Mouse (Mus musculus) small intestine, adult 2 months (tissue): ENCODE data around the gene Cdh15. TPM values are rescaled to one million over a fixed set of nuclear protein-coding genes. Genes with fewer than 3 reads are reported as not detected.

Experiments
- H3K27ac ChIP-seq: fragments of 200-500 bp; 2 replicates; pipeline ENCODE4 v1.5.1; 2012; ENCODE audit warnings: low read depth, low read length, control low read depth, inconsistent platforms; ENCODE audit not compliant: insufficient read depth
- H3K27me3 ChIP-seq: fragments of 200-500 bp; 2 replicates; pipeline ENCODE4 v1.6.1; 2012; ENCODE audit warnings: mild to moderate bottlenecking, moderate library complexity, low read length, inconsistent platforms; ENCODE audit not compliant: control insufficient read depth, insufficient read depth
- H3K36me3 ChIP-seq: fragments of 200-500 bp; 2 replicates; pipeline ENCODE4 v1.6.1; 2012; ENCODE audit warnings: mild to moderate bottlenecking, low read length, control low read depth, inconsistent platforms; ENCODE audit not compliant: control insufficient read depth, insufficient read depth
- H3K4me1 ChIP-seq: fragments of 200-500 bp; 2 replicates; pipeline ENCODE4 v1.6.1; 2012; ENCODE audit warnings: low read length, inconsistent platforms, mixed read lengths; ENCODE audit not compliant: control insufficient read depth, insufficient read depth, insufficient read length
- H3K4me3 ChIP-seq: fragments of 200-500 bp; 2 replicates; pipeline ENCODE4 v1.5.1; 2012; ENCODE audit warnings: low read depth, mild to moderate bottlenecking, control low read depth, inconsistent platforms, low read length, moderate library complexity
- CTCF ChIP-seq: fragments of 200-500 bp; IDR thresholded peaks from 2 replicates; pipeline ENCODE4 v1.5.1; 2012; ENCODE audit warnings: low read depth, mild to moderate bottlenecking, control low read depth, inconsistent platforms, low read length, moderate library complexity, mixed read lengths; ENCODE audit not compliant: insufficient replicate concordance, insufficient read length; ENCODE audit errors: extremely low read depth
- POLR2A ChIP-seq: fragments of 200-500 bp; IDR thresholded peaks from 2 replicates; pipeline ENCODE4 v1.6.1; 2012; ENCODE audit warnings: low read depth, mild to moderate bottlenecking, control low read depth, inconsistent platforms, low read length, moderate library complexity
- WGBS: fragments of 180-500 bp; shearing (Covaris S2); methylation state at CpG from one replicate; pipeline ENCODE4 v1.1.7; 2018; 5-methylcytosine and 5-hydroxymethylcytosine counted together
- polyA plus RNA-seq: library from polyadenylated mRNA; depleted of rRNA; stranded (reverse); fragments of >200 nt; gene quantifications from 2 replicates; pipeline ENCODE4 v1.2.3, GENCODE M21; 2012; rRNA removed

Cdh15 gene
- polyA plus RNA-seq, 1 experiment = not detected

DNA sequence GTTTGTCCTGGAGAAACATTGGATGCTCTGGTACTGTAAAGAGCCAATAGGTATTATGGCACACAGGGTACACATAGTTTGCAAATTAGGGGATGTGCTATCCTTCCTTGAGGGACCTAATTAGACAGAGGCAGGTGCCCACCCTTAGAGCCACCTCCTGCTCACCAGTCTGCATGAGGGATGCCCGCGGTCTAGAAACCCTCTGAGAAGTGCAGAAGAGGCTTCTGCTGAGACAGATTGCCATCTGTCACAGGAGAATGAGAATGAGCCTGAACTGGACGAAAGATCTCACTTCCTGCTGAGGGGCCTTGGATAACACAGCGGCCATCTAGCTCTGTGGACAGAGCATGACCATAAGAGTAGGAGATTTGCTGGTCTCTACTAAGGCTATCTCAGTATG lies 65.1 kb downstream of the Cdh15 start:
- TF ChIP-seq CTCF = no peak
- no peak for TF ChIP-seq POLR2A
- H3K27me3 ChIP-seq = no peaks in the 10 kb centered on the region
- H3K27ac ChIP-seq = no peak overlapping the region
- H3K4me1 ChIP-seq = peaks cover 8% of the 10 kb centered on the region
- H3K36me3 ChIP-seq = peaks cover 25% of the 10 kb centered on the region
- 91% methylated on average over 4 of the region's 4 CpGs for WGBS
- H3K4me3 ChIP-seq = no peak overlapping the region

DNA sequence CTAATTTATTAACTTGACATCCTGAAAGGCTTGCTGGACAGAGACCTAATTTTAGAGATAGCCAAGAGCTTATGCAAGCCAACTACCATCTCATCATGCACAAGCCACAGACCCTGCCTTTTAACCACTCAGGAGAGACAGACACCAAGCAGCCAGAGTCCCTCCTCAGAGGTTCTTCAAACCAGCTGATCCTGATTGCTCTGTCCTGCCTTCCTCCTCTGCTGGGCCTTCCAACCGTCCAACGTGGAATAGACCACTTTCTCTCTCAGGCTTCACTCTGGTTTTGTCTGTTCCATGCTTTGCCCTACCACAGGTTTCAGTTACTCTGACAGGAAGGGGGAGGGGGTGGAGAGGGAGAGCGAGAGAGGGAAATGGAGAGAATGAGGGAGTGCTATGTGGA lies 69.0 kb downstream of the Cdh15 start:
- no peak overlapping the region for H3K27ac ChIP-seq
- no peak overlapping the region for H3K4me3 ChIP-seq
- H3K27me3 ChIP-seq = no peaks in the 10 kb centered on the region
- WGBS = 45% methylated on average over 3 of the region's 3 CpGs
- TF ChIP-seq POLR2A (no peak), CTCF (no peak)
- H3K36me3 ChIP-seq = peaks cover 19% of the 10 kb centered on the region
- H3K4me1 ChIP-seq = peaks cover 22% of the 10 kb centered on the region

Other genes starting within 250 kb of the Cdh15 start
- gene Galns, start 236.5 kb upstream of the Cdh15 start, polyA plus RNA-seq = 9.7 and 20.4 TPM in 2 replicates
- 59.9 and 161 TPM in 2 replicates for gene Trappc2l, start 236.3 kb upstream of the Cdh15 start, polyA plus RNA-seq
- gene Pabpn1l, start 225.2 kb upstream of the Cdh15 start, polyA plus RNA-seq = not detected in 2 replicates
- 12.4 and 14.8 TPM in 2 replicates for gene Cbfa2t3, start 148.9 kb upstream of the Cdh15 start, polyA plus RNA-seq
- gene Acsf3, start 72.5 kb upstream of the Cdh15 start, polyA plus RNA-seq = 15.0 and 34.1 TPM in 2 replicates
- 23.9 and 79.9 TPM in 2 replicates for gene Ankrd11, start 194.3 kb downstream of the Cdh15 start, polyA plus RNA-seq
- gene Spg7, start 215.0 kb downstream of the Cdh15 start, polyA plus RNA-seq = 54.1 and 132 TPM in 2 replicates